Mouse (Mus musculus) liver, adult 2 months (tissue): ENCODE data around the gene BC037034.

Experiments
- CTCF ChIP-seq: fragments of 200-500 bp; IDR thresholded peaks from 2 replicates; pipeline ENCODE4 v1.5.1; 2011; ENCODE audit warnings: low read depth, low read length, control low read depth
- POLR2A ChIP-seq: fragments of 200-500 bp; IDR thresholded peaks from 2 replicates; pipeline ENCODE4 v1.6.1; 2011; ENCODE audit warnings: low read length, control low read depth; ENCODE audit not compliant: insufficient read depth; ENCODE audit errors: extremely low read depth

- TF ChIP-seq CTCF (no peak), POLR2A (no peak)
Measured at GRCm38 (mm10) chr5:138262001-138262400, 1.8 kb downstream of the BC037034 start.
